In genomic region chr8:69904096-69904495, GRCm38 (mm10) we compare ENCODE assay signal across 10 mouse cellular contexts. TPM values are rescaled to one million over a fixed set of nuclear protein-coding genes. Genes with fewer than 3 reads are reported as not detected.
A peak's percentile ranks its signal among the peaks of the same experiment; 100 is the strongest.
DNase-seq lines count a peak whose midpoint lies in the region; ATAC-seq lines count a peak whose summit lies in the region.
"Had no signal": no experiment of that assay in that cellular context is flagged by ENCODE, and none has a peak within 500 bp of the region (broad histone marks: within the 10 kb centered on the region; RNA-seq: fewer than 3 reads in every experiment).

No protein-coding gene starts in this region.

- H3K9ac ChIP-seq in kidney, embryonic 15.5 days, result 0 out of 2 replicates have a peak overlapping the region, but pooled peaks have one; percentile 70
- H3K9ac ChIP-seq in embryonic facial prominence, embryonic 14.5 days (ENCODE audit: low read depth, low read length), result no peak overlapping the region
- H3K9ac ChIP-seq in midbrain, embryonic 16.5 days (ENCODE audit: low read depth, low read length), result no peak overlapping the region

- 77% methylated on average over 8 of the region's 8 CpGs for WGBS in kidney, embryonic 15.5 days
- 82% methylated on average over 8 of the region's 8 CpGs for WGBS in embryonic facial prominence, embryonic 14.5 days
- 83% methylated on average over 8 of the region's 8 CpGs for WGBS in limb, embryonic 10.5 days
- WGBS in midbrain, embryonic 16.5 days, result 88% methylated on average over 8 of the region's 8 CpGs

- H3K4me1 ChIP-seq in kidney, embryonic 15.5 days, result peaks cover 41% of the 10 kb centered on the region
- peaks cover 24% of the 10 kb centered on the region for H3K4me1 ChIP-seq in embryonic facial prominence, embryonic 14.5 days (ENCODE audit: control insufficient read depth, insufficient read depth, low read length)
- H3K4me1 ChIP-seq in limb, embryonic 10.5 days, result peaks cover 39% of the 10 kb centered on the region
- peaks cover 30% of the 10 kb centered on the region for H3K4me1 ChIP-seq in midbrain, embryonic 16.5 days (ENCODE audit: control insufficient read depth, insufficient read depth, low read length)

- H3K36me3 ChIP-seq in kidney, embryonic 15.5 days, result peaks cover 25% of the 10 kb centered on the region
- H3K36me3 ChIP-seq in embryonic facial prominence, embryonic 14.5 days (ENCODE audit: control insufficient read depth, insufficient read depth, low read length), result peaks cover 20% of the 10 kb centered on the region
- H3K36me3 ChIP-seq in limb, embryonic 10.5 days, result peaks cover 41% of the 10 kb centered on the region
- no peaks in the 10 kb centered on the region for H3K36me3 ChIP-seq in midbrain, embryonic 16.5 days (ENCODE audit: control insufficient read depth, insufficient read depth, low read length)

- H3K27ac ChIP-seq in kidney, embryonic 15.5 days, result no peak overlapping the region
- no peak overlapping the region for H3K27ac ChIP-seq in embryonic facial prominence, embryonic 14.5 days (replicated peaks; ENCODE audit: low read depth, low read length)
- H3K27ac ChIP-seq in limb, embryonic 10.5 days, result no peak overlapping the region
- H3K27ac ChIP-seq in midbrain, embryonic 16.5 days (ENCODE audit: low read length), result no peak overlapping the region

- H3K27me3 ChIP-seq in kidney, embryonic 15.5 days, result no peaks in the 10 kb centered on the region
- H3K27me3 ChIP-seq in embryonic facial prominence, embryonic 14.5 days (replicated peaks; ENCODE audit: control insufficient read depth, insufficient read depth, low read length), result no peaks in the 10 kb centered on the region
- no peaks in the 10 kb centered on the region for H3K27me3 ChIP-seq in limb, embryonic 10.5 days (ENCODE audit: low read depth, poor library complexity, severe bottlenecking)
- H3K27me3 ChIP-seq in midbrain, embryonic 16.5 days (ENCODE audit: control insufficient read depth, insufficient read depth, low read depth, low read length), result no peaks in the 10 kb centered on the region
- H3K27me3 ChIP-seq: megakaryocyte, embryonic 14.5 days; Patski had no signal

- no peak for DNase-seq in kidney, adult 11 months
- DNase-seq in embryonic facial prominence, embryonic 14.5 days (ENCODE audit: low spot score), result no peak
- no peak for DNase-seq in limb, embryonic 10.5 days (ENCODE audit: low spot score)
- no peak for DNase-seq in retina, postnatal 1 day
- no peak for DNase-seq in yolk sac, embryonic 10.5 days (ENCODE audit: low spot score)
- DNase-seq: thymus, postnatal 14 days had no signal

- H3K4me3 ChIP-seq in kidney, embryonic 15.5 days (replicated peaks), result peak overlapping the region; percentile 83
- no peak overlapping the region for H3K4me3 ChIP-seq in embryonic facial prominence, embryonic 14.5 days (ENCODE audit: low read depth, low read length)
- peak overlapping the region; percentile 79 for H3K4me3 ChIP-seq in limb, embryonic 10.5 days
- no peak overlapping the region for H3K4me3 ChIP-seq in midbrain, embryonic 16.5 days (ENCODE audit: low read depth, low read length)

- H3K4me2 ChIP-seq in kidney, embryonic 15.5 days, result peak overlapping the region; percentile 92
- peak overlapping the region; percentile 97 for H3K4me2 ChIP-seq in embryonic facial prominence, embryonic 14.5 days (ENCODE audit: low read depth, low read length)
- peak overlapping the region; percentile 100; the same call in 1 of the 2 replicates for H3K4me2 ChIP-seq in midbrain, embryonic 16.5 days (ENCODE audit: low read length)

- no peaks in the 10 kb centered on the region for H3K9me3 ChIP-seq in kidney, embryonic 15.5 days (replicated peaks)
- H3K9me3 ChIP-seq in embryonic facial prominence, embryonic 14.5 days (ENCODE audit: control insufficient read depth, low read length), result no peaks in the 10 kb centered on the region
- H3K9me3 ChIP-seq in limb, embryonic 10.5 days (replicated peaks), result no peaks in the 10 kb centered on the region
- H3K9me3 ChIP-seq in midbrain, embryonic 16.5 days (replicated peaks; ENCODE audit: control insufficient read depth, low read length, poor library complexity, severe bottlenecking), result no peaks in the 10 kb centered on the region
- H3K9me3 ChIP-seq: megakaryocyte, embryonic 14.5 days had no signal

- ATAC-seq in kidney, embryonic 15.5 days (replicated peaks; ENCODE audit: low FRiP score), result no peak
- no peak for ATAC-seq in embryonic facial prominence, embryonic 14.5 days (ENCODE audit: low read depth)
- ATAC-seq in midbrain, embryonic 16.5 days, result no peak
- ATAC-seq: Patski had no signal

RNA-seq across cellular contexts. Expression of gene Yjefn3, which starts 1.6 kb away (rescaled TPM):
- polyA plus RNA-seq in kidney, embryonic 15.5 days (2015; fragmentation: Nextera tagmentation; extraction: Ambion mirVana), result 4.5 and 5.2 TPM in 2 replicates
- 3.6 and 3.8 TPM in 2 replicates for polyA plus RNA-seq in embryonic facial prominence, embryonic 14.5 days (2014; fragmentation: Nextera tagmentation; extraction: Ambion mirVana)
- polyA plus RNA-seq in limb, embryonic 10.5 days (2016; fragmentation: Nextera tagmentation; extraction: Ambion mirVana), result 2.0 and 2.9 TPM in 2 replicates
- polyA plus RNA-seq in midbrain, embryonic 16.5 days (2015; fragmentation: Nextera tagmentation; extraction: Ambion mirVana), result 12.0 and 12.3 TPM in 2 replicates

RNA-seq across cellular contexts. Expression of gene Ndufa13, which starts 1.7 kb away (rescaled TPM):
- polyA plus RNA-seq in kidney, embryonic 15.5 days (2015; fragmentation: Nextera tagmentation; extraction: Ambion mirVana), result 205 and 210 TPM in 2 replicates
- 185 and 201 TPM in 2 replicates for polyA plus RNA-seq in embryonic facial prominence, embryonic 14.5 days (2014; fragmentation: Nextera tagmentation; extraction: Ambion mirVana)
- 165 and 166 TPM in 2 replicates for polyA plus RNA-seq in limb, embryonic 10.5 days (2016; fragmentation: Nextera tagmentation; extraction: Ambion mirVana)
- 172 TPM in 2 replicates for polyA plus RNA-seq in midbrain, embryonic 16.5 days (2015; fragmentation: Nextera tagmentation; extraction: Ambion mirVana)

RNA-seq across cellular contexts. Expression of gene Tssk6, which starts 2.1 kb away (rescaled TPM):
- polyA plus RNA-seq in kidney, embryonic 15.5 days (2015; fragmentation: Nextera tagmentation; extraction: Ambion mirVana), result 3.4 and 4.6 TPM in 2 replicates
- 2.5 and 3.1 TPM in 2 replicates for polyA plus RNA-seq in embryonic facial prominence, embryonic 14.5 days (2014; fragmentation: Nextera tagmentation; extraction: Ambion mirVana)
- 5.0 and 5.9 TPM in 2 replicates for polyA plus RNA-seq in limb, embryonic 10.5 days (2016; fragmentation: Nextera tagmentation; extraction: Ambion mirVana)
- 3.0 and 3.5 TPM in 2 replicates for polyA plus RNA-seq in midbrain, embryonic 16.5 days (2015; fragmentation: Nextera tagmentation; extraction: Ambion mirVana)

RNA-seq across cellular contexts. Expression of gene Cilp2, which starts 16.6 kb away (rescaled TPM):
- 0.88 and 0.98 TPM in 2 replicates for polyA plus RNA-seq in kidney, embryonic 15.5 days (2015; fragmentation: Nextera tagmentation; extraction: Ambion mirVana)
- 1.1 and 1.3 TPM in 2 replicates for polyA plus RNA-seq in embryonic facial prominence, embryonic 14.5 days (2014; fragmentation: Nextera tagmentation; extraction: Ambion mirVana)
- 0.40 TPM in 2 replicates for polyA plus RNA-seq in limb, embryonic 10.5 days (2016; fragmentation: Nextera tagmentation; extraction: Ambion mirVana)
- polyA plus RNA-seq in midbrain, embryonic 16.5 days (2015; fragmentation: Nextera tagmentation; extraction: Ambion mirVana), result 6.3 and 6.6 TPM in 2 replicates

Comparison
In these comparisons a context has a peak if more than half of its experiments do, and no peak if none do; other contexts are left out.
1. H3K4me3 ChIP-seq: peak in kidney, embryonic 15.5 days (single experiment) and limb, embryonic 10.5 days (single experiment); none in embryonic facial prominence, embryonic 14.5 days (single experiment) and midbrain, embryonic 16.5 days (single experiment).
2. Peak in every context shown above with its lines, with median percentiles within 50 percentile points of each other: H3K4me2 ChIP-seq.